Mouse (Mus musculus) liver, adult (tissue): ENCODE results near the gene Pla2g16.

ENCODE experiments used
- GATA4 ChIP-seq: IDR thresholded peaks from 2 replicates; pipeline ENCODE4 v1.6.1; 2014; ENCODE audit warnings: mild to moderate bottlenecking, low read length; ENCODE audit not compliant: insufficient replicate concordance

Gene Pla2g16

GRCm38 (mm10) chr19:7557328-7557822 is at the start of gene Pla2g16:
TSS of gene Pla2g16 (plus strand) at chr19:7557459.
- TF ChIP-seq GATA4: no peak

GRCm38 (mm10) chr19:7508026-7508425 is 49.2 kb upstream of the Pla2g16 start:
- TF ChIP-seq GATA4: no peak

GRCm38 (mm10) chr19:7516437-7516836 is 40.8 kb upstream of the Pla2g16 start:
- TF ChIP-seq GATA4: no peak

GRCm38 (mm10) chr19:7521619-7522018 is 35.6 kb upstream of the Pla2g16 start:
- TF ChIP-seq GATA4: no peak

GRCm38 (mm10) chr19:7522856-7523255 is 34.4 kb upstream of the Pla2g16 start:
- no peak for TF ChIP-seq GATA4

- TF ChIP-seq GATA4: no peak
Measured at GRCm38 (mm10) chr19:7523292-7523691, 34.0 kb upstream of the Pla2g16 start.

- no peak for TF ChIP-seq GATA4
Measured at GRCm38 (mm10) chr19:7523781-7524180, 33.5 kb upstream of the Pla2g16 start.

- TF ChIP-seq GATA4: no peak
Measured at GRCm38 (mm10) chr19:7524879-7525278, 32.4 kb upstream of the Pla2g16 start.

- TF ChIP-seq GATA4: peak; percentile 92
Measured at GRCm38 (mm10) chr19:7528639-7529428, 28.4 kb upstream of the Pla2g16 start.

- TF ChIP-seq GATA4: no peak
Measured at GRCm38 (mm10) chr19:7531906-7532305, 25.4 kb upstream of the Pla2g16 start.

GRCm38 (mm10) chr19:7533891-7534290 is 23.4 kb upstream of the Pla2g16 start:
- no peak for TF ChIP-seq GATA4

- no peak for TF ChIP-seq GATA4
Measured at GRCm38 (mm10) chr19:7548924-7549323, 8.3 kb upstream of the Pla2g16 start.

- TF ChIP-seq GATA4: no peak
Measured at GRCm38 (mm10) chr19:7551550-7552300, 5.5 kb upstream of the Pla2g16 start.

GRCm38 (mm10) chr19:7552301-7552673 is 5.0 kb upstream of the Pla2g16 start:
- TF ChIP-seq GATA4: no peak

- no peak for TF ChIP-seq GATA4
Measured at GRCm38 (mm10) chr19:7553441-7553840, 3.8 kb upstream of the Pla2g16 start.

- no peak for TF ChIP-seq GATA4
Measured at GRCm38 (mm10) chr19:7554881-7555280, 2.4 kb upstream of the Pla2g16 start.
